Mouse (Mus musculus) lung, postnatal 36 days (tissue): Measurements from ENCODE around the gene Nmi.
"Not testable (repeated sequence)": the region's sequence is repeated elsewhere in the genome, so short reads cannot be mapped to it uniquely, and the experiment has no call there.

Experiments
- DNase-seq: peaks from one replicate; pipeline ENCODE4 v3.0.0; 2022; ENCODE audit warnings: mixed read lengths

Gene Nmi

DNA sequence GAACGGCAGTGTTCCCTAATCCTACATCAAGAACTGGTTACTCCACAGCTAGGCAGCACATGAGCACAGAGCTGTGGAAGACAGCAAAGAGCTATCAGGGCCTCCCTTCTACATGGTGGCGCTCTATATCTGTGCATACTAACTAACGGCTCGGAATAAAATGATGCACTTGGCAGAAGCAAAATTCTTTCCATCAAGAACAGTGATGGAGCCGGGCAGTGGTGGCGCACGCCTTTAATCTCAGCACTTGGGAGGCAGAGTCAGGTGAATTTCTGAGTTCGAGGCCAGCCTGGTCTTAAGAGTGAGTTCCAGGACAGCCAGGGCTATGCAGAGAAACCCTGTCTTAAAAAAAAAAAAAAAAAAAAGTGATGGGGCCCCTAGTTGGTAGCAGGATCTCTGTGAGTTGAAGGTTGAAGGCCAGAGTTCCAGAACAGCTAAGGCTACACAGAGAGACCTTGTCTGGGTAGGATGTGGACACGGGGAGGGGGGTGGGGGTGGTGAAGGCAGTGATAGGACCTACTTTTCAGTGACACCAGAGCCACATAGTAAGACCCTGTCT is at the start of gene Nmi:
TSS of gene Nmi (minus strand) at position 85 of the 559 bp plus-strand sequence.
- peak; percentile 24 for DNase-seq

DNA sequence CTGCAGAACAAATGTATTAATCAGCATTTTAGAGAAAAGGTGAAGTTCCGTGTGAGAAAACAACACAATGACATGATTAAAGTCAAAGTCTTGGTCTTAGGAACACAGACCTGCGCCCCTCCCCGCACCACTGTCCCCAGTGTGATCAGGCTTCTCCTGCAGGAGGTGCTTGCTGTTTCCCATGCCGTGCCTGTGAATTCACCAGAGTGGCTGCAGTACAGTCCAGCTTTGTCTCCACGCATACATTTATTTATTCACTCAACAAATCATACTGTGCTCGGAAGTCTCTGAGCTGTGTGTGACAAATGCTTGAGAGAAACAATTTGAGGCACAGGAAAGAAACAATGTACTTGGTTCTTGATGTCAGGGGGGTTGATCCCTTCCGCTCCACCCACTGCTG is 43.1 kb upstream of the Nmi start:
- no peak for DNase-seq

DNA sequence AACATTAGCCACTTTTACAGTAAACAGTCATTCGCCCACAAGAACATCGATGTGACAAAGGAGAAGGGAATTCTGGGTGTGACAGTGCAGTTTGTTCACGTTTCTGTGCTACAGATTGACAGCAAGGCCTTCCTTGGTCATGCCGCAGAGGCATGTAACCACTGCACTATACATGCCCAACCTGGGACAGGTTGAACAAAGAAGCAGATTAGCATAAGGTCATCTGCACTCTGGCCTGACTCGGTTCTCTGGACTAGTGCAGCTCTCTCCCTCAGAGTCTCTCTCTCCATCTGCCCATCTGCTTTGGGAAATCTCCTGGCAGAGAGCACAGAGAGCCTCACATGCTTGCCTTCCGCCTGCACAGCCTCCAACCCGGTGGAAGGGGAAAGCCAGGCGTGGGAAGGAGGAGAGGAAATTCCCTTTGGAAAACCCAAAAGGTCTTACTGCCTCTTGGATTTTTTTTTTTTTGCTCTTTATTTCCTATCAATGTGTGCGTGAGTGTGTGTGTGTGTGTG is 40.1 kb upstream of the Nmi start:
- DNase-seq, result no peak

DNA sequence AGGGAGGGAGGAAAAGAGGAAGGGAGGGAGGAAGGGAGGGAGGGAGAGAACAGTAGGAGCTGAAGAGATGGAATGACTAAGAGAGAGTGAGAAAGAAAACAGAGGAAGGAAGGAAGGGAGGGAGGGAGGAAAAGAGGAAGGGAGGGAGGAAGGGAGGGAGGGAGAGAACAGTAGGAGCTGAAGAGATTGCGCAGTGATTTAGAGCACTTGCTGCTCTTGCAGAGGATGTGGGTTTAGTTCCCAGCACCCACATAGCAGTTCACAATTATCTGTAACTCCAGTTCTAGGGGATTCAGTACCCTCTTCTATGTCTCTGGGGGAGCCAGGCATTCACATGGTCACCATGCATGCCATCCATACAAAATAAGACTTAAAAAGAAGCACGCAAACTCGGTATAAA is 38.5 kb upstream of the Nmi start:
- not testable (repeated sequence) for DNase-seq

DNA sequence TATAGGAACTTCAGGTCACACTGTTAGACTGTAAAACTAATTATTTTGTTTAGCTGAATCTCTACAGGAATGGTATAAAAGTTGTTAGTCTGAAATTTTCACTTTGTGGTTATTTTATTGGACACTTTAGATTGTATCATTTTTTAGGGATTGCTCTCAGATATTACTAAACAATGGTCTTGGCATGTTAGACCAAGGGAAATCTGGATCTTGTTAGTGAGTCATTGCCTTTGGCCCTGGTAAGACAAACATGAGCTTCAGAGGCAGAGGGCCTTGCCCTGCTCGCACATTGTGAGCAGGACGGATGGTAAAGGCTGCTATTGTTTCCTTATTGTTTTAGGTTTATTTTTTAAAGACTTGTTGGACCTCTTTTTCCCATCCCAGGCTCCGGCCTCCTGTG is 33.1 kb upstream of the Nmi start:
- peak; percentile 15 for DNase-seq

DNA sequence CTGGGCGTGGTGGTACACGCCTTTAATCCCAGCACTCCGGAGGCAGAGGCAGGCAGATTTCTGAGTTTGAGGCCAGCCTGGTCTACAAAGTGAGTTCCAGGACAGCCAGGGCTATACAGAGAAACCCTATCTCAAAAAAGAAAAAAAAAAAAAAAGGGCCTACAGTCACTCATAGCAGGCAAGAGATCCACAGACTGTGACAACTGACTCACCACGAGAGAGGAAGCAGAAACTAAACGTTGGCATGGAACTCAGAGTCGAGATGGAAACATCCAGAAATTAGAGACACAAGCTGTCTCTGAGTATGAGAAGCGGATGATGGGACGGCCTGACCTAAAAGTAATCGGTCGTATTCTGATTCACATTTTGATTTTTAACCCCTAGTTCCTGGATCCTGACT is 29.0 kb upstream of the Nmi start:
- DNase-seq, result not testable (repeated sequence)

DNA sequence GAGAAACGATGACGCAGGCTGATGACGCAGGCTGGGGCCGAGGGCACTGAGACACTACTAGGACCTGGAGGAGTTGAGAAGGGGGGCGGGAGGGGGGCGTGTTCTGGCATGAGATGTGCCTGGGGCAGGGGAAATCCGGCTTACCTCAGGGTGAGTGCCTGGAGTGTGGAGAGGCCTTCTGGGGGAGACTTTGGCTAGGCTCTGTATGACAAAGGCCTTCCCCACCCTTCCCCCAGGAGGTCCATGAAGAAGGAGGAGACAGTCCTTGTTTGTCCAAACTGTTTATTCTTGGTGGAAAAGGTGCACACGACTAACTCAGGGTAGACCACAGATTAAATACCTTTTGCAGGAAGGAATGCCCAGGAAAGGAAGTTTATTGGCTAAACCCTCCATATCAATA is 28.2 kb upstream of the Nmi start:
- DNase-seq, result no peak

DNA sequence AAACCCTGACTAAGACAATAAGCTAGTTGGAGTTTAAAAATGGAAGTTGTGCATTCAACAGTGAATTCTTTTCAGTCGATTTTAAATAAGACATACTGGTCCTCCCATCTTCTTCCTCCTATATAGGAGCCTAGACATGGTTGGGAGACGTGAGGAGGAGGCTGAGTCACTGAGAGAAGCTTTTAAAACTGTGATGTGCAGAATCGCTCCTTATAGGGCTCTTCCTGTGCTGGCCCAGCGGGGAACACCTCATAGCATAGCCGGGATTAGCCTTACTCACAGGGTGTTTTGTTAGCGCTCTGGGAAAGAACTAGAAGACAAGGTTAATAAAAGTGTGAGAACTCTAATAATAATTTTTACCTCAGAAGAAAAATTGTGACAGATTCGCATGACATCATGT is 26.7 kb upstream of the Nmi start:
- no peak for DNase-seq

GRCm38 (mm10) chr2:51991447-51991846 is 18.2 kb upstream of the Nmi start:
- DNase-seq, result peak; percentile 16

- no peak for DNase-seq
Observed at GRCm38 (mm10) chr2:51989559-51989958, 16.3 kb upstream of the Nmi start.

- DNase-seq, result peak; percentile 13
Observed at GRCm38 (mm10) chr2:51986695-51987094, 13.4 kb upstream of the Nmi start.

- no peak for DNase-seq
Observed at GRCm38 (mm10) chr2:51986157-51986556, 12.9 kb upstream of the Nmi start.

GRCm38 (mm10) chr2:51985241-51985640 is 11.9 kb upstream of the Nmi start:
- DNase-seq, result no peak

GRCm38 (mm10) chr2:51982288-51982687 is 9.0 kb upstream of the Nmi start:
- DNase-seq, result peak; percentile 30

- peak; percentile 59 for DNase-seq
Observed at GRCm38 (mm10) chr2:51981630-51982029, 8.3 kb upstream of the Nmi start.

GRCm38 (mm10) chr2:51972641-51973409 is 469 bp downstream of the Nmi start:
- DNase-seq, result peak; percentile 70

- DNase-seq, result peak; percentile 67
Observed at GRCm38 (mm10) chr2:51972142-51972541, 1.2 kb downstream of the Nmi start.

DNA sequence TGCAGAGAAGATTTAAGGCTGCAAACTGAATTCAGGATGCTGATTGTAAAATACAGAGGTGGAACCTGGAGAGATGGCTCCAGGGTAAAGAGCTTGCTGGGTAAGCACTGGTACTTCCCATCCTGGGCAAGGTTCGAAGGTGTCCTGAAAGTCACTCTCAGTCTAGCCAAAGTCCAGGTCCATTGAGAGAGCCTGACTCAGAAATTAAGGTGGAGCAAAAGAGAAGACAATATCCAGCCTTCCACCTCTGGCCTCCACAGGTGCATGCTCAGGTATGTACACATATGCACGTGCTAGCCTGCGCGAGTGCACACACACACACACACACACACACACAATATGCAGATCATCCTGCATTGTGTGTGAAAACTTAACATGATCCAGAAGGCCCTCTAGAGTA is 2.4 kb downstream of the Nmi start:
- DNase-seq, result no peak

DNA sequence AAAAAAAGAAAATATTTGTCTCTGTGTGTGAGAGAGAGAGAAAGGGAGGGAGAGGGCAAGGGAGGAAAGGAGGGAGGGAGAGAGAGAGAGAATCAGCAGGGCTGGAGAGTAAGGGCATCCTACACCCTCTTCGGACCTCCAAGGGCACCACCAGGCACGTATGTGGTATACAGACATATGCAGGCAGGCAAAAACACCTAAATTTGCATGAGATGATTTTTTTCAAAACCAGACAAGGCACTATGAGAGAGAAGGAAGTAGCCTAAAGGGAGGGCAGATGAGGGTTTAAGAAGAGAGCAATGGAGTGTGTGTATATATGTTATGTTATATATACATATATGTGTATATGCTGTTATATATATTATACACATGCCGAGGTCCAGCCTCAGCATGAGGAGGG is 6.0 kb downstream of the Nmi start:
- no peak for DNase-seq

DNA sequence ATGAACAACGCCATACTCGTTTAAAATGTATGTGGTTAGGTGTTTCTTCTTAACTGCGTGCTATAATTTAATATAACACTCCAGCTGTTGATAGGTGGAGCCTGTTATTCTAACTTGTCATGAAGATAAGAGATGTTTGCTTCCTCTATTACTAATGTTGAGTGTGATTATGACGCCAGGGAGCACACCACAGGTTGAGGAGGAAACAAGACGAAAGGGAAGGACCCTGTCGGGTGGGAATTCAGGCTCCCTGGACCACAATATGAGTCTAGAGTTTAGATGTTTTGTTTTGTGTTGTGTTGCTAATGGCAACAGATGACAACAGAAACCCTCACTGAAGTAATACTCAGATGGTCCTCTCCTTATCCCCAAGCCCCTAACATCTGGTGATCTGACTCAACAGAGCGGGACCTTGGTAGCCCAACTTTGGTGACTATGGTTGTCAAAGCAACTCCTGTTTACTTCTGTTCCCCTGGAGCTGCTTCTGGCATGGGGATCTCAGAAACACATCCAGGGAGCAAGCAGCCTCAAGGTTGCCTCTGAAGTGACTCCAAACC is 19.6 kb downstream of the Nmi start:
- no peak for DNase-seq

DNA sequence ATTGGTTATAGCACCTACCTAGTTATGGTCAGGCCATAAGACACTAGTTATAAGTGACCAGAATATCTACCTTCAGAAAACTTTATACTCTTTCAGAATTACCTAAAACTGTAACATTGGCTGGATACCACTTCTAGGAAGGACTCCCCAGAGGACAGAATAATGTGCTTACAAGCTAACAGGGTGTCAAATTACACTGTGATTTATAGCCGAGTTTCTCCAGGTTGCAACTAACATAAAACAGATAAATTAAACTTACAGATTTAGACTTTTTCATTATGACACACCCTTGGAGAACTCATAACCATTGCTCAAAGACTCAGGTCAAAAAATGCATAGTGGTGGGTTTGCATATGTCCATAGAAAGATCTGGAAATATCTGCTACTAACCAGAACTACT is 22.4 kb downstream of the Nmi start:
- no peak for DNase-seq

- DNase-seq, result no peak
Observed at GRCm38 (mm10) chr2:51948105-51948830, 25.0 kb downstream of the Nmi start.

DNA sequence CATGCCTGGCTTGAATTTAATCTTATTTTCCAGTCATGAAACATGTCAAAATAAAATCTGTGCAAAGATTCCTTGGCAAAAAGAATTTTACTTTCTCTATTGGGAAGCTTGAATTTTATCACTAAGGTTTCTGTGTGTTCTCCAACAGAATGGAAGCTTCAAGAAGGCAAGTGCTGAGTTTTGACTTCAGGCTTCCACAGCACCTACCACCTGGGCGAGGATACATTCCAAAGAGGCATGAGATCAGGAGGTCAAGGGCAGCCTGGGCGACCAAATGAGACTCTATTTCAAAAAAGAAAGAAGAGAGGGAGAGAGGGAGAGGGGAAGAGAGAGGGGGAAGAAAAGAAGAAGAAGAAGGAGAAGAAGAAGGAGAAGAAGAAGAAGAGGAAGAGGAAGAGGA is 27.5 kb downstream of the Nmi start:
- no peak for DNase-seq

GRCm38 (mm10) chr2:51941832-51942231 is 31.5 kb downstream of the Nmi start:
- DNase-seq, result no peak
